Mouse (Mus musculus): ENCODE measurements around the gene Camk2d. TPM values are rescaled to one million over a fixed set of nuclear protein-coding genes. Genes with fewer than 3 reads are reported as not detected.

Camk2d gene
- polyA plus RNA-seq, 1 experiment from 2014 or later = 40.9 TPM

DNA sequence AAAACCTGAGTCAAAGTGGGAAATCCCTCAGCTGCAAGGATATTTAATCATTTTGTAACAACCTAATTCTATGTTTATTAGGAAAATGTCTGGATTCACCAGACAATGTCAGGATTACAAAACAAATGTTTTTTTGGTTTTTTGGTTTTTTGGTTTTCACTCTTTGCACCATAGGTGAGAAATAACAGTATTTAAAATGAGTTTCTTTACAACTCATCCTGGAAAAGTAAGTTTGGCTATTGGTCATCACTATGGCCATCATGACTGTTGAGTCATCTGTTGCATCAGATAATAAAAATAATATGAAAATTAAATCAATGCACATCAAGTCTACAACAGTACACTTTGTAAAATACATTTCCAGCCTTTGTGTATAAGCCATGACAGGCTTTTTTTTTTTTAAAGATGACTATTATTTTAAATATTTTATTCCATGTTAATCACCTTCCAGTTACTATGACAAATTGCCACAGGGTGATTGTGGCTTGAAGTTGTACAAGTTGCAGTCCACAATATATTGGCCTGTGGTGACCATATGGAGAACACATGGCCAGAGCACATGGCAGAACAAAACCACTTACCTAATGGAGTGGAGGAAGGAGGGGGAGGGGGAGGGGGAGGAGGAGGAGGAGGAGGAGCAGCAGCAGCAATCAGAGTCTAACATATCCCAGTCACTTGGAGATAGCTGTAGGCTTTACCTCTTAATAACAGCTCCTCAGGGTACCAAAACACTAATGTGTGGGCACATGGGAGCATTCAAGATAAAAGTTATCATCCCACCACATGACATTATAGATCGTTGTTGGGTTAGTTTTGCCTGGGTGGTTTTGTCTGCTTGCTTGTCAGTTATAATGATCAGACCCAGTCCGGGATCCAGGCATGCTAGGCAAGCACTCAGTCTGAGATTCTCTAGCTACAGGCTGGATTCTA is 197.2 kb downstream of the Camk2d start:
- 71% methylated on average over 2 of the region's 2 CpGs for WGBS
- peaks cover 12% of the 10 kb centered on the region; the same call in 1 of the 2 replicates for H3K36me3 ChIP-seq (ENCODE audit: control insufficient read depth, insufficient read depth, low read length)
- no peaks in the 10 kb centered on the region for H3K4me1 ChIP-seq (ENCODE audit: control insufficient read depth, insufficient read depth, low read length)
- no peak for DNase-seq (ENCODE audit: low spot score)
- H3K4me3 ChIP-seq (ENCODE audit: low read depth, low read length) = no peak overlapping the region
- no peaks in the 10 kb centered on the region for H3K9me3 ChIP-seq (ENCODE audit: control insufficient read depth, low read length)
- ATAC-seq (ENCODE audit: low read depth) = no peak
- no peak overlapping the region for H3K27ac ChIP-seq (replicated peaks; ENCODE audit: low read depth, low read length)
- no peaks in the 10 kb centered on the region for H3K27me3 ChIP-seq (replicated peaks; ENCODE audit: control insufficient read depth, insufficient read depth, low read length)
- H3K4me2 ChIP-seq (ENCODE audit: low read depth, low read length) = no peak overlapping the region
- no peak overlapping the region for H3K9ac ChIP-seq (ENCODE audit: low read depth, low read length)

DNA sequence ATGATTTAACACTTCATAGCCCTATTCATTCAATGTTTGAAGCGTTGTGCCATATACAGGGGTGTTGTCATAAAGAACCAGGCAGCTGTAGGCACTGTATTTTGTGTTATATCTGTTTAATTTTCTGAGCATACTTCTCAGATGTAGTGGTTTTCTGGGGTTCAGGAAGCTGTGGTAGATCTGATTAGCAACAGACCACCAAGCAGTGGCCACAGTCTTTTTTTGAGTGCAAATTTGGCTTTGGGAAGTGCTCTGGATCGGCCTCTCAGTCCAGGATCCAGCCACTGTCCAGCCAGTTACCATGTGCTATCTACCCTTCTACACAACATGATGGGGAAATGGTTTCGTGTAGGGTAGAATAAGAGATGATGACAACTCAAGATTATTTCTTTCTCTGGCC is 199.8 kb downstream of the Camk2d start:
- Histone ChIP-seq H3K4me2 (ENCODE audit: low read depth, low read length) (no peak overlapping the region), H3K27me3 (replicated peaks; ENCODE audit: control insufficient read depth, insufficient read depth, low read length) (no peaks in the 10 kb centered on the region), H3K36me3 (ENCODE audit: control insufficient read depth, insufficient read depth, low read length) (peaks cover 12% of the 10 kb centered on the region; the same call in 1 of the 2 replicates), H3K4me3 (ENCODE audit: low read depth, low read length) (no peak overlapping the region), H3K9me3 (ENCODE audit: control insufficient read depth, low read length) (no peaks in the 10 kb centered on the region), H3K9ac (ENCODE audit: low read depth, low read length) (no peak overlapping the region), H3K4me1 (ENCODE audit: control insufficient read depth, insufficient read depth, low read length) (no peaks in the 10 kb centered on the region), H3K27ac (replicated peaks; ENCODE audit: low read depth, low read length) (no peak overlapping the region)
- ATAC-seq (ENCODE audit: low read depth) = no peak
- no peak for DNase-seq (ENCODE audit: low spot score)
- WGBS = 90% methylated on average over 3 of the region's 3 CpGs

DNA sequence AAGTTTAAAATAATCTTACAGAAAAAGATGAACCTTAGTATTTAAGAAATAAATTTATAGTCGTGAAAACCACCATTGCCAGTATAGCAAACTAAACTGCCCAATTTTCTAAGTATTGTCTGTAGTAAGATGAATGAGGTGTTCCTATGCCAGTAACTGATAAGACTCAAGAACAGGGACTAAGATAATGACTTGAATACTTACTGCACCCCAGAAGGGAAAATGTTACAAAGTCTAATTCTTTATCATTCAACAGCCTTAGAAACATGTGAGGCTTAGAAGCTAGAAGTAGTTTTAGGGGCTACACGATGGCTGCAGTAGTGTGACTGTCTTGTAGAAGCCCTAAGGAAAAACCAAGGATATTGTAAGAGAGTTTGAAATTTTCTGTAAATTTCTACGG is 200.9 kb downstream of the Camk2d start:
- Histone ChIP-seq H3K27ac (replicated peaks; ENCODE audit: low read depth, low read length) (no peak overlapping the region), H3K4me2 (ENCODE audit: low read depth, low read length) (no peak overlapping the region), H3K36me3 (ENCODE audit: control insufficient read depth, insufficient read depth, low read length) (peaks cover 12% of the 10 kb centered on the region; the same call in 1 of the 2 replicates), H3K9ac (ENCODE audit: low read depth, low read length) (no peak overlapping the region), H3K4me1 (ENCODE audit: control insufficient read depth, insufficient read depth, low read length) (no peaks in the 10 kb centered on the region), H3K4me3 (ENCODE audit: low read depth, low read length) (no peak overlapping the region), H3K9me3 (ENCODE audit: control insufficient read depth, low read length) (no peaks in the 10 kb centered on the region), H3K27me3 (replicated peaks; ENCODE audit: control insufficient read depth, insufficient read depth, low read length) (no peaks in the 10 kb centered on the region)
- DNase-seq (ENCODE audit: low spot score) (no peak), ATAC-seq (ENCODE audit: low read depth) (no peak)
- WGBS = 94% methylated on average over 3 of the region's 3 CpGs

DNA sequence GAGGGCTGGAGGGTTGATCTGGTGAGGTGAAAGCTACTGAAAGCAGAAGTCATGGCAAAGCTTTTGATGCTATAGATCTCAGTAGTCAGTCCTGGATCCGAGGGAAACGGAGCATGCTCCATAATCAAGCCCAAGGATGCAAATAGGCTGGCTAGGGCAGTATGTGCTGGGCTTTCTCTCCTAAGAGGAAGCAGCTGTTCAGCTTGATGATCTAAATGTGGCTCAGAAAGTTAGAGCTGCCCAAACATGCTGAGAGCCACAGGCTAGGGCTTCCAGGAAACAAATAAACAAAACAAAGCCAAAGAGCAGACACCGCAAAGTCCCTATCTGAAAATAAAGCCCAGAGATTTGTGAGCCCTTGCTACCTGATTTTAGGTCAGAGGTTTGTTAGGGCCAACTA is 201.7 kb downstream of the Camk2d start:
- Histone ChIP-seq H3K4me1 (ENCODE audit: control insufficient read depth, insufficient read depth, low read length) (no peaks in the 10 kb centered on the region), H3K36me3 (ENCODE audit: control insufficient read depth, insufficient read depth, low read length) (peaks cover 12% of the 10 kb centered on the region; the same call in 1 of the 2 replicates), H3K27me3 (replicated peaks; ENCODE audit: control insufficient read depth, insufficient read depth, low read length) (no peaks in the 10 kb centered on the region), H3K9me3 (ENCODE audit: control insufficient read depth, low read length) (no peaks in the 10 kb centered on the region), H3K9ac (ENCODE audit: low read depth, low read length) (no peak overlapping the region), H3K27ac (replicated peaks; ENCODE audit: low read depth, low read length) (no peak overlapping the region), H3K4me3 (ENCODE audit: low read depth, low read length) (no peak overlapping the region), H3K4me2 (ENCODE audit: low read depth, low read length) (no peak overlapping the region)
- DNase-seq (ENCODE audit: low spot score) (no peak), ATAC-seq (ENCODE audit: low read depth) (no peak)
- 71% methylated on average over 3 of the region's 3 CpGs for WGBS

DNA sequence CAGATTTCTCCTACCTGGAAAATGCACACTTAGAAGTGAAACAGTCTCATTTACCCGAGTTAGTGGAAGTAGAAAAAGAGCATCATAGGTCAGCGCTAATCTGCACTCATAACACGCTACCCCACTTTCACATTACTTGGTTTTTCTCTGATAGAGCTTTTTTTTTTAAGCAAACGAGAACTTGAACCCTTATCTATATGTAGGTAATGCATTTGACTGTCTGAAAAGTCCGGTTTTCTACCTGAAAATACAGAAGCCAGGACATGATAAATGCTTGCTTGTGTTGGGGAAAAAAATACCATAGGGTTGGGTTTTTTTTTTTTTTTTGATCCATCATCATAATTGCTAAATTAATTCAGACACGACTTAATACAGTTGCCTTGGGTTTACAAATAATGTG is 206.9 kb downstream of the Camk2d start:
- Histone ChIP-seq H3K4me1 (ENCODE audit: control insufficient read depth, insufficient read depth, low read length) (no peaks in the 10 kb centered on the region), H3K27me3 (replicated peaks; ENCODE audit: control insufficient read depth, insufficient read depth, low read length) (no peaks in the 10 kb centered on the region), H3K36me3 (ENCODE audit: control insufficient read depth, insufficient read depth, low read length) (peaks cover 3% of the 10 kb centered on the region; the same call in 1 of the 2 replicates), H3K9ac (ENCODE audit: low read depth, low read length) (no peak overlapping the region), H3K27ac (replicated peaks; ENCODE audit: low read depth, low read length) (no peak overlapping the region), H3K4me2 (ENCODE audit: low read depth, low read length) (no peak overlapping the region), H3K9me3 (ENCODE audit: control insufficient read depth, low read length) (no peaks in the 10 kb centered on the region), H3K4me3 (ENCODE audit: low read depth, low read length) (no peak overlapping the region)
- 90% methylated on average over 6 of the region's 6 CpGs for WGBS
- ATAC-seq (ENCODE audit: low read depth) = no peak
- no peak for DNase-seq (ENCODE audit: low spot score)

DNA sequence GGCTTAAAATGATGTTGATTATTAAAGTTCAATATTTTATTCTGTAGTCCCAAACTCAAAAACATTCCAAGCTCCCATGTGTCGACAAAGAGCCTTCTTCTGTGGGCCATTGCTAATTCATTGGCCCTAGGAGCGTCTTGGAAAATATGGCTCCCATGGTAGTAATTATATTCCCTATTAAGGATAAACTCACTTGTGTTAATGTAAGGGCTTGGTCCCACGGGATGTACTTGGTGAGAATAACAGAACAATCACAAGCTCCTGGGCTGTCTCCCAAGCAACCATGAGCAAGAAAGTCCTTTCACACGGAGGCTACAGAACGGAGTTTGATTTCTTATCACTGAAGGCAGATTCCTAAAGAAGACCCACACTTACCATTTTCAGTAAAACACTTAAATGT is 208.9 kb downstream of the Camk2d start:
- no peaks in the 10 kb centered on the region for H3K27me3 ChIP-seq (replicated peaks; ENCODE audit: control insufficient read depth, insufficient read depth, low read length)
- peak; percentile 68 for DNase-seq (ENCODE audit: low spot score)
- no peaks in the 10 kb centered on the region for H3K36me3 ChIP-seq (ENCODE audit: control insufficient read depth, insufficient read depth, low read length)
- H3K4me1 ChIP-seq (ENCODE audit: control insufficient read depth, insufficient read depth, low read length) = no peaks in the 10 kb centered on the region
- WGBS = 82% methylated on average over 5 of the region's 5 CpGs
- H3K9ac ChIP-seq (ENCODE audit: low read depth, low read length) = no peak overlapping the region
- H3K4me3 ChIP-seq (ENCODE audit: low read depth, low read length) = no peak overlapping the region
- H3K27ac ChIP-seq (replicated peaks; ENCODE audit: low read depth, low read length) = no peak overlapping the region
- peak; percentile 75; the same call in 1 of the 2 replicates for ATAC-seq (ENCODE audit: low read depth)
- no peaks in the 10 kb centered on the region for H3K9me3 ChIP-seq (ENCODE audit: control insufficient read depth, low read length)
- H3K4me2 ChIP-seq (ENCODE audit: low read depth, low read length) = no peak overlapping the region

DNA sequence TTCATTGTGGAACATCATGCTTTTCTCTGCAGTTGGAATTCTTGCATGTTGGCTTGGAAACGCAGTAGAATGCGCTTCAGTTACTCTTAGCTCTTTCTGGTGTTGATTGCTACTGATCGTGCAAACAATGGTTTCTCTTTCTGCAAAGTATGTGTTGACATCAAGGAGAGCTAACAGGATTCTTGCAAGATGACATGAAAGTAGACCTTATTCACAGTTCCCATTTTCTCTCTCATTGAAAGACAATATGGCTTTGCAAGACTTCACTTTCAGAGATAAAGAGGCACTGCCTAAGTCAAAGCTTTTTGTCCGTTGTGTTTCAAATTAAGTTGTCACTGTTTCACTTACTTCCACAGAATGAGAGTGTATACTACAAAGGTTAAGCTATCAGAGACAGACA is 210.0 kb downstream of the Camk2d start:
- Histone ChIP-seq H3K27ac (replicated peaks; ENCODE audit: low read depth, low read length) (no peak overlapping the region), H3K27me3 (replicated peaks; ENCODE audit: control insufficient read depth, insufficient read depth, low read length) (no peaks in the 10 kb centered on the region), H3K4me1 (ENCODE audit: control insufficient read depth, insufficient read depth, low read length) (no peaks in the 10 kb centered on the region), H3K9me3 (ENCODE audit: control insufficient read depth, low read length) (no peaks in the 10 kb centered on the region), H3K36me3 (ENCODE audit: control insufficient read depth, insufficient read depth, low read length) (no peaks in the 10 kb centered on the region), H3K4me3 (ENCODE audit: low read depth, low read length) (no peak overlapping the region), H3K9ac (ENCODE audit: low read depth, low read length) (no peak overlapping the region), H3K4me2 (ENCODE audit: low read depth, low read length) (no peak overlapping the region)
- no peak for DNase-seq (ENCODE audit: low spot score)
- no peak for ATAC-seq (ENCODE audit: low read depth)
- WGBS = 79% methylated on average over 4 of the region's 4 CpGs

DNA sequence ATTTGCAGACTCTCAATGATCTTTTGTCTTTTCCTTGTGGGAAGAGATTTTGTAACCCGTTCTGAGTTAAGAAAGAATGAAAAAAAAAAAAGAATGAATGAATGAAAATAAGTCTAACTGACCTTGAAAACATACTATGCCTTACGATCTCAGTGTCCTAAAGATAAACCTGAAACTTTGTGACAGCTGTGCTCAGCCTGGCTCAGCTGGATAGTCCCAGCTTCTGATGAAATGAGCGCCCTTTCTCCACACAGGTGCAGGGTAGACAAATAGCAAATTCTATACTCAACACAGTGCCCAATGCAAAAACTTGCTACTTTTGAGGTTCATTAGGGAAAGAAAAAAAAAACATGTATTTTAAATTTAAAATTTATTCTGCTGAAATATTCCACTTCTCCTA is 213.8 kb downstream of the Camk2d start:
- H3K9me3 ChIP-seq (ENCODE audit: control insufficient read depth, low read length) = no peaks in the 10 kb centered on the region
- H3K4me1 ChIP-seq (ENCODE audit: control insufficient read depth, insufficient read depth, low read length) = no peaks in the 10 kb centered on the region
- no peak for ATAC-seq (ENCODE audit: low read depth)
- no peaks in the 10 kb centered on the region for H3K36me3 ChIP-seq (ENCODE audit: control insufficient read depth, insufficient read depth, low read length)
- H3K4me3 ChIP-seq (ENCODE audit: low read depth, low read length) = no peak overlapping the region
- H3K27ac ChIP-seq (replicated peaks; ENCODE audit: low read depth, low read length) = no peak overlapping the region
- DNase-seq (ENCODE audit: low spot score) = no peak
- H3K27me3 ChIP-seq (replicated peaks; ENCODE audit: control insufficient read depth, insufficient read depth, low read length) = no peaks in the 10 kb centered on the region
- 62% methylated on average over 3 of the region's 3 CpGs for WGBS
- H3K4me2 ChIP-seq (ENCODE audit: low read depth, low read length) = no peak overlapping the region
- no peak overlapping the region for H3K9ac ChIP-seq (ENCODE audit: low read depth, low read length)

All from embryonic facial prominence, embryonic 14.5 days (tissue).